Mouse (Mus musculus): Measurements from ENCODE around the gene Ifitm10. TPM values are rescaled to one million over a fixed set of nuclear protein-coding genes. Genes with fewer than 3 reads are reported as not detected.

The Ifitm10 gene
- polyA plus RNA-seq, 1 experiment from 2014 or later = 15.5 TPM

- no peaks in the 10 kb centered on the region for H3K4me1 ChIP-seq (ENCODE audit: insufficient read depth, low read depth, low read length)
- no peak for TF ChIP-seq EP300 (IDR thresholded peaks at IDR 0.05)
- no peak for TF ChIP-seq CTCF (IDR thresholded peaks at IDR 0.05)
- H3K36me3 ChIP-seq (ENCODE audit: insufficient read depth, low read length) = no peaks in the 10 kb centered on the region
- no peak overlapping the region for H3K4me2 ChIP-seq (replicated peaks; ENCODE audit: low read depth, low read length)
- ATAC-seq (peak; percentile 56), DNase-seq (ENCODE audit: low spot score) (no peak)
- WGBS = 63% methylated on average over 4 of the region's 4 CpGs
- no peaks in the 10 kb centered on the region for H3K9me3 ChIP-seq (ENCODE audit: low read length)
- no peak overlapping the region for H3K9ac ChIP-seq (replicated peaks; ENCODE audit: low read depth)
- H3K4me3 ChIP-seq (ENCODE audit: low read depth, low read length) = no peak overlapping the region
- no peak overlapping the region for H3K27ac ChIP-seq (ENCODE audit: low read length)
- H3K27me3 ChIP-seq (replicated peaks; ENCODE audit: insufficient read depth, low read length) = no peaks in the 10 kb centered on the region
Observed at GRCm38 (mm10) chr7:142363107-142363506, 10.4 kb downstream of the Ifitm10 start.

- DNase-seq (ENCODE audit: low spot score) (no peak), ATAC-seq (no peak)
- H3K9me3 ChIP-seq (ENCODE audit: low read length) = no peaks in the 10 kb centered on the region
- H3K9ac ChIP-seq (replicated peaks; ENCODE audit: low read depth) = no peak overlapping the region
- H3K4me2 ChIP-seq (replicated peaks; ENCODE audit: low read depth, low read length) = no peak overlapping the region
- TF ChIP-seq EP300 (IDR thresholded peaks at IDR 0.05) = no peak
- TF ChIP-seq CTCF (IDR thresholded peaks at IDR 0.05) = peak; percentile 56
- no peaks in the 10 kb centered on the region for H3K27me3 ChIP-seq (replicated peaks; ENCODE audit: insufficient read depth, low read length)
- no peaks in the 10 kb centered on the region for H3K36me3 ChIP-seq (ENCODE audit: insufficient read depth, low read length)
- no peak overlapping the region for H3K4me3 ChIP-seq (ENCODE audit: low read depth, low read length)
- no peaks in the 10 kb centered on the region for H3K4me1 ChIP-seq (ENCODE audit: insufficient read depth, low read depth, low read length)
- no peak overlapping the region for H3K27ac ChIP-seq (ENCODE audit: low read length)
Observed at GRCm38 (mm10) chr7:142360743-142361142, 12.8 kb downstream of the Ifitm10 start.

- no peak overlapping the region for H3K27ac ChIP-seq (ENCODE audit: low read length)
- ATAC-seq = no peak
- H3K36me3 ChIP-seq (ENCODE audit: insufficient read depth, low read length) = no peaks in the 10 kb centered on the region
- no peaks in the 10 kb centered on the region for H3K4me1 ChIP-seq (ENCODE audit: insufficient read depth, low read depth, low read length)
- no peak overlapping the region for H3K4me3 ChIP-seq (ENCODE audit: low read depth, low read length)
- H3K4me2 ChIP-seq (replicated peaks; ENCODE audit: low read depth, low read length) = no peak overlapping the region
- H3K27me3 ChIP-seq (replicated peaks; ENCODE audit: insufficient read depth, low read length) = no peaks in the 10 kb centered on the region
- peak; percentile 22 for DNase-seq (ENCODE audit: low spot score)
- no peaks in the 10 kb centered on the region for H3K9me3 ChIP-seq (ENCODE audit: low read length)
- WGBS = 56% methylated on average over 8 of the region's 8 CpGs
- TF ChIP-seq EP300 (IDR thresholded peaks at IDR 0.05) (no peak), CTCF (IDR thresholded peaks at IDR 0.05) (no peak)
- H3K9ac ChIP-seq (replicated peaks; ENCODE audit: low read depth) = no peak overlapping the region
Observed at GRCm38 (mm10) chr7:142359129-142359528, 14.4 kb downstream of the Ifitm10 start.

GRCm38 (mm10) chr7:142357566-142357965, 16.0 kb downstream of the Ifitm10 start:
- no peaks in the 10 kb centered on the region for H3K36me3 ChIP-seq (ENCODE audit: insufficient read depth, low read length)
- ATAC-seq = no peak
- no peak for DNase-seq (ENCODE audit: low spot score)

GRCm38 (mm10) chr7:142354661-142355233, 18.8 kb downstream of the Ifitm10 start:
- Histone ChIP-seq H3K4me1 (ENCODE audit: insufficient read depth, low read depth, low read length) (no peaks in the 10 kb centered on the region), H3K27ac (ENCODE audit: low read length) (no peak overlapping the region), H3K4me2 (replicated peaks; ENCODE audit: low read depth, low read length) (no peak overlapping the region), H3K36me3 (ENCODE audit: insufficient read depth, low read length) (no peaks in the 10 kb centered on the region), H3K4me3 (ENCODE audit: low read depth, low read length) (no peak overlapping the region), H3K9me3 (ENCODE audit: low read length) (no peaks in the 10 kb centered on the region), H3K9ac (replicated peaks; ENCODE audit: low read depth) (no peak overlapping the region), H3K27me3 (replicated peaks; ENCODE audit: insufficient read depth, low read length) (no peaks in the 10 kb centered on the region)
- DNase-seq (ENCODE audit: low spot score) (no peak), ATAC-seq (no peak)
- 41% methylated on average over 7 of the region's 8 CpGs for WGBS
- TF ChIP-seq CTCF (IDR thresholded peaks at IDR 0.05) (no peak), EP300 (IDR thresholded peaks at IDR 0.05) (no peak)

More at GRCm38 (mm10) chr7:142357566-142357965, 16.0 kb downstream of the Ifitm10 start:
- H3K9ac ChIP-seq (replicated peaks; ENCODE audit: low read depth) = no peak overlapping the region
- 57% methylated on average over 3 of the region's 3 CpGs for WGBS
- no peaks in the 10 kb centered on the region for H3K4me1 ChIP-seq (ENCODE audit: insufficient read depth, low read depth, low read length)
- no peak for TF ChIP-seq CTCF (IDR thresholded peaks at IDR 0.05)
- no peak for TF ChIP-seq EP300 (IDR thresholded peaks at IDR 0.05)
- H3K27ac ChIP-seq (ENCODE audit: low read length) = no peak overlapping the region
- no peaks in the 10 kb centered on the region for H3K27me3 ChIP-seq (replicated peaks; ENCODE audit: insufficient read depth, low read length)
- H3K4me2 ChIP-seq (replicated peaks; ENCODE audit: low read depth, low read length) = no peak overlapping the region
- no peaks in the 10 kb centered on the region for H3K9me3 ChIP-seq (ENCODE audit: low read length)
- H3K4me3 ChIP-seq (ENCODE audit: low read depth, low read length) = no peak overlapping the region

GRCm38 (mm10) chr7:142353854-142354253, 19.7 kb downstream of the Ifitm10 start:
- peak; percentile 42 for DNase-seq (ENCODE audit: low spot score)
- Histone ChIP-seq H3K9ac (replicated peaks; ENCODE audit: low read depth) (no peak overlapping the region), H3K4me2 (replicated peaks; ENCODE audit: low read depth, low read length) (no peak overlapping the region), H3K27ac (ENCODE audit: low read length) (no peak overlapping the region), H3K36me3 (ENCODE audit: insufficient read depth, low read length) (no peaks in the 10 kb centered on the region), H3K4me3 (ENCODE audit: low read depth, low read length) (no peak overlapping the region), H3K9me3 (ENCODE audit: low read length) (no peaks in the 10 kb centered on the region), H3K27me3 (replicated peaks; ENCODE audit: insufficient read depth, low read length) (no peaks in the 10 kb centered on the region), H3K4me1 (ENCODE audit: insufficient read depth, low read depth, low read length) (no peaks in the 10 kb centered on the region)
- ATAC-seq = peak; percentile 13; the same call in 1 of the 2 replicates
- TF ChIP-seq CTCF (IDR thresholded peaks at IDR 0.05) = no peak
- no peak for TF ChIP-seq EP300 (IDR thresholded peaks at IDR 0.05)
- WGBS = 44% methylated on average over 5 of the region's 5 CpGs

GRCm38 (mm10) chr7:142351569-142351968, 22.0 kb downstream of the Ifitm10 start:
- H3K4me2 ChIP-seq (replicated peaks; ENCODE audit: low read depth, low read length) = no peak overlapping the region
- no peak for ATAC-seq
- H3K4me1 ChIP-seq (ENCODE audit: insufficient read depth, low read depth, low read length) = no peaks in the 10 kb centered on the region
- H3K9me3 ChIP-seq (ENCODE audit: low read length) = no peaks in the 10 kb centered on the region
- H3K27me3 ChIP-seq (replicated peaks; ENCODE audit: insufficient read depth, low read length) = no peaks in the 10 kb centered on the region
- WGBS = 65% methylated on average over 5 of the region's 5 CpGs
- H3K36me3 ChIP-seq (ENCODE audit: insufficient read depth, low read length) = no peaks in the 10 kb centered on the region
- H3K27ac ChIP-seq (ENCODE audit: low read length) = no peak overlapping the region
- TF ChIP-seq EP300 (IDR thresholded peaks at IDR 0.05) = no peak
- no peak for TF ChIP-seq CTCF (IDR thresholded peaks at IDR 0.05)
- no peak for DNase-seq (ENCODE audit: low spot score)
- H3K4me3 ChIP-seq (ENCODE audit: low read depth, low read length) = no peak overlapping the region
- H3K9ac ChIP-seq (replicated peaks; ENCODE audit: low read depth) = no peak overlapping the region

All from lung, postnatal 0 days (tissue).